Mouse (Mus musculus): ENCODE measurements around the gene Pmepa1. TPM values are rescaled to one million over a fixed set of nuclear protein-coding genes. Genes with fewer than 3 reads are reported as not detected.

Pmepa1 gene
- polyA plus RNA-seq (2012; rRNA removed) = 0.60 and 0.61 TPM in 2 replicates

DNA sequence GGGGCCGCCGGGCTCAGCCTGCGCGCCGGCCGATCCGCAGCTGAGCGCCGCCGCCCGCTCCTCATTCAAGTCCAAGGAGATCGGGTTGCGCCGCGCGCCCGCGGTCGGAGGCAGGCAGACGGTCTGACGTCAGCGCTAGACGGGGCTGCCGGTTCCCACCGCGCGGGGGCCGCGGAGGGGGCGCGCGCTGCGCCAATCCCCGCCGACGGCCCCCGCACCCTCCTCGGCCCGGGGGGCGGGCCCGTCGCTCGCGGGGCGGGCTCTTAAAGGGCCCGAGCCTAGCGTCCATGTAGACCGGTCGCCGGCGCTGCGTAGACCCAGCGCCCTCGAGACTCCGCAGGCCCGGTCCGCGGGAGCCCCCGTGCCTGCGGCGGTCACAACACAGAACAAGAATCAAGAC is at the start of gene Pmepa1:
Gene Pmepa1 (minus strand): TSS at position 125 of the 400 bp plus-strand sequence.

DNA sequence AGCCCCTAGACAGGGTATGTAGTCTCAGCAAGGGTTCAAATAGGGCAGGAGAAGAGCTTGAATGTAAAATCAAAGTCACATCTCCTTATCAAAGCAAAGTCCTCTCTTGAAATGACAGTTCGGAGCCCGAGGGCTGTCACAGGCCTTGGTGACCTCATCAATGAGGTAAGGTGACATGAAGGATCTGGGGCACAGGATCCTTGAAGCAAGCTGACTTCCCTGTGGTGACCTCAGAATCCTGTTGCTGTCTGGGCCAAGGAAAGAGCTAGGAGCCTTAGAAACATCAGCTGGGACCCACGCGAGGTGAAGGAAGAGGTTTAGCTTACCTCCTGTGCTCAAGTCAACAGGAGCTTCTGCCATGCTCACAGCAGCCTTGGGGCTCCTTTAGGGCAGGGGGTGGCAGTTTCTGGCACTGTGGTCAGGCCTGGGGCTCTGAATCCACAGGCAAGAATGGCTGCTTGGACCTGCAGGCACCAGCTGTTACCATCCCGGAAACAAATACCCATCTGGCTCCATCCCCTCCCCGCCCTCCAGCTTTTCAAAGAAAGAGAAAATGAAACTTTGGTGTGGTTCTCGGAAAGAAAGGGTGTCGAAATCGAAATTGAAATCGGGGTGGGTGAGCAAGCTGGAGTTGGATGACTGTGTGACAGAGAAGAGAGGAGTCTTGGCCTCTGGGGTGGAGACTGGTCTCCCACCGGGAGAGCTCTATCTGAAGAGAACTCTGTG is 57.8 kb downstream of the Pmepa1 start, which contains the start of gene Zbp1:
Gene Zbp1 (minus strand): TSS at position 508 of the 726 bp plus-strand sequence.

Other genes with a start within 250 kb of the Pmepa1 start
- 0.02 and 0.05 TPM in 2 replicates for gene Ctcfl, start 157.0 kb downstream of the Pmepa1 start, polyA plus RNA-seq (2012; rRNA removed)
- 4.1 and 4.2 TPM in 2 replicates for gene Pck1, start 123.5 kb downstream of the Pmepa1 start, polyA plus RNA-seq (2012; rRNA removed)
- 4.9 and 9.5 TPM in 2 replicates for gene Zbp1, start 57.6 kb downstream of the Pmepa1 start, polyA plus RNA-seq (2012; rRNA removed)
- gene 1700021F07Rik, start 246.1 kb upstream of the Pmepa1 start, polyA plus RNA-seq (2012; rRNA removed) = not detected in 2 replicates